In the genomic region with DNA sequence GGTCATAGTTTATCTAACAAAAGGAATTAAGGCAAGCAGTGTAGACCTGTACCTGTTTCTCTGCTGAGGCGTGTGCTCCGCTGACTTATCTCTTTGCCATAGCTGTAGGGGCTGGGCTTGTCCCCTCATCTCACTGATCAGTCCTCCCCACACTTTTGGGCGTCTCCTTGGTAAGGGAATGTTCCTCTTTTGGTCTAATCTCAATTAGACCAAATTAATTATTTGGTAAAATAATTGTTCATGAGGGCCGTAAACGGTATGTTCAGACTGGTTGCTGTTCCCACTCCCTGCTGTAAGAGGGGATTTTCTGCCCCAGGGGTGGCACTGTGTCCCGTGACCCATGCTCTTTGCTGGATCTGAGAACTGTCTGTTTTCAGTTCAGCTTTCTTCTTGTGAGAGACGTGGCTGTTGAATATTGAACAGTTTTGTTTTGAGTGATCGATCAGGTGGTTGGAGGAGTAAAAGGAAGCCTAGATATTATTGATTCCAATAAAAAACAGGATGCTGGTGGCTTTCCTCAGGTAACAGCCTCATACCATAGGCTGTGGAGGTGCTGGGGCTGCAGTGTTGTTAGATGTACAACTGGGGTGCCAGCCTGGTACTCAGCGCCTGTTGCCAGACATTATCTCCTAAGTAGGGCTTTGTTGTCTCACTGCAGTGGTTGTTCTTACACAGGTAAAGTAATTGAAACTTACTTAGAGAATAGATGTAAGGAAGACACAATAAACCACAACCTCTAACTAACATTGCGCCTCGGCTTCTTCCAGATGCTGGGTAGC, we compare ENCODE assay signal across 15 mouse cellular contexts. TPM values are rescaled to one million over a fixed set of nuclear protein-coding genes. Genes with fewer than 3 reads are reported as not detected.
DNase-seq lines count a peak whose midpoint lies in the region; ATAC-seq lines count a peak whose summit lies in the region.
"Had no signal": no experiment of that assay in that cellular context is flagged by ENCODE, and none has a peak within 500 bp of the region (broad histone marks: within the 10 kb centered on the region; RNA-seq: fewer than 3 reads in every experiment).

No protein-coding gene starts in this region.

- ATAC-seq in megakaryocyte progenitor cell, adult 5-6 weeks (replicated peaks; ENCODE audit: poor library complexity): peak; percentile 78
- ATAC-seq: forebrain, embryonic 15.5 days; midbrain, embryonic 15.5 days had no signal

- DNase-seq in heart, adult 11 months: peak; percentile 64
- DNase-seq in heart, adult 8-10 months (ENCODE audit: low spot score): no peak
- DNase-seq in MEL-GATA-1-ER (ENCODE audit: extremely low read depth, low read depth) (peak; percentile 58), liver (peak; percentile 81)
- no peak for DNase-seq in gastrocnemius, postnatal 4 days (ENCODE audit: low spot score in 2 of 2)
- DNase-seq in layer of hippocampus, postnatal 10 days (ENCODE audit: low spot score in 2 of 2): no peak
- DNase-seq in yolk sac, embryonic 10.5 days (ENCODE audit: low spot score): no peak
- DNase-seq: cerebellum, adult 8-10 months; lung, adult 18-20 months; lung, postnatal 36 days had no signal

RNA-seq across cellular contexts. Expression of a gene that starts 14.4 kb away (rescaled TPM):
- total RNA-seq in heart, adult 8-10 months (2022): not detected
- not detected in 2 replicates for total RNA-seq in megakaryocyte progenitor cell, adult 5-6 weeks (2015)
- not detected in 2 replicates for total RNA-seq in megakaryocyte progenitor cell, adult 5-6 weeks (2017)
- not detected for total RNA-seq in gastrocnemius, postnatal 4 days (2021)
- not detected for total RNA-seq in layer of hippocampus, postnatal 10 days (2021)
- total RNA-seq: gastrocnemius, adult 8-10 months; heart, postnatal 25 days had no signal

RNA-seq across cellular contexts. Expression of a gene that starts 16.9 kb away (rescaled TPM):
- total RNA-seq in heart, adult 8-10 months (2022): 10 to 100 TPM; 53.8 to 58.9 (median 56.7) TPM
- 26.1 and 27.6 TPM in 2 replicates for total RNA-seq in megakaryocyte progenitor cell, adult 5-6 weeks (2015)
- total RNA-seq in megakaryocyte progenitor cell, adult 5-6 weeks (2017): 54.8 and 64.6 TPM in 2 replicates
- 10 to 100 TPM; 38.9 to 39.9 TPM for total RNA-seq in gastrocnemius, postnatal 4 days (2021)
- 10 to 100 TPM; 68.2 to 69.0 TPM for total RNA-seq in layer of hippocampus, postnatal 10 days (2021)

RNA-seq across cellular contexts. Expression of a gene that starts 41.2 kb away (rescaled TPM):
- 10 to 100 TPM; 26.5 to 30.0 (median 27.4) TPM for total RNA-seq in heart, adult 8-10 months (2022)
- 76.9 and 81.8 TPM in 2 replicates for total RNA-seq in megakaryocyte progenitor cell, adult 5-6 weeks (2015)
- 90.0 and 93.6 TPM in 2 replicates for total RNA-seq in megakaryocyte progenitor cell, adult 5-6 weeks (2017)
- 10 to 100 TPM; 22.7 to 25.9 TPM for total RNA-seq in gastrocnemius, postnatal 4 days (2021)
- 10 to 100 TPM; 33.5 to 34.2 TPM for total RNA-seq in layer of hippocampus, postnatal 10 days (2021)

RNA-seq across cellular contexts. Expression of a gene that starts 50.6 kb away (rescaled TPM):
- 100 to 1,000 TPM; 165 to 223 (median 203) TPM for total RNA-seq in heart, adult 8-10 months (2022)
- total RNA-seq in megakaryocyte progenitor cell, adult 5-6 weeks (2015): not detected in 2 replicates
- not detected in 2 replicates for total RNA-seq in megakaryocyte progenitor cell, adult 5-6 weeks (2017)
- total RNA-seq in gastrocnemius, postnatal 4 days (2021): 100 to 1,000 TPM; 226 to 268 TPM
- 1,000 to 10,000 TPM; 1,050 to 1,141 TPM for total RNA-seq in layer of hippocampus, postnatal 10 days (2021)

Comparison
In these comparisons a context has a peak if more than half of its experiments do, and no peak if none do; other contexts are left out.
1. DNase-seq: peak in heart, adult 11 months (single experiment), MEL-GATA-1-ER (single experiment) and liver (single experiment); none in heart, adult 8-10 months (single experiment), gastrocnemius, postnatal 4 days (0 of 2), layer of hippocampus, postnatal 10 days (0 of 2) and yolk sac, embryonic 10.5 days (single experiment).